In the genomic region with DNA sequence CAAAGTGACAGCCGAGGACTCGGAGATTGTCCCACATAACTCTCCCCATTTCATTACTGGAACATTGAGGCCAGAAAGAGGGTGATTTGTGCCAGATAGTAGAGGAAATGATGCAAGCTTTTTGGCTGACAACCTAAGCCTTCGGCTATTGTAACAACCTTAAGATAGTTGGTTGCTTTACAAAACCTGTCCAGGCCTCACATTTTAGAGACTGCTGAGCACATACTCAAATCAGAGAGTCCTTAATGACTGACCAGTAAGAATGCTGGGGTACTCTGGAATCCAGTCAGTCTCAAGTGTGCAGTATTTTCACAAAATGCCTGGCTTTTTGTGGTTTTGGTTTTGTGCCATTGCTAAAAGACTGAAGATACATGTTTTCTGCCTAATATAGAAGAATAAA, we compare ENCODE assay signal across 20 mouse cellular contexts.
DNase-seq lines count a peak whose midpoint lies in the region; ATAC-seq and TF ChIP-seq lines count a peak whose summit lies in the region.
"Had no signal": no experiment of that assay in that cellular context is flagged by ENCODE, and none has a peak within 500 bp of the region (broad histone marks: within the 10 kb centered on the region; RNA-seq: fewer than 3 reads in every experiment).

No protein-coding gene starts in this region.

- TF ChIP-seq EP300 in liver, postnatal 0 days (IDR thresholded peaks at IDR 0.05; ENCODE audit: low read depth): no peak

- DNase-seq in liver, adult 2 months (ENCODE audit: extremely low read depth, low read depth, low spot score): peak; percentile 24
- DNase-seq in liver, postnatal 0 days: no peak
- peak; percentile 60 for DNase-seq in 3T3-L1 (ENCODE audit: low read depth, low spot score)
- DNase-seq in NIH3T3 (ENCODE audit: low read depth): peak; percentile 51
- no peak for DNase-seq in cerebellum, postnatal 4 days (ENCODE audit: low spot score in 2 of 2)
- DNase-seq in layer of hippocampus, postnatal 10 days (ENCODE audit: low spot score in 2 of 2): no peak
- DNase-seq: adrenal gland, adult 8-10 months; adrenal gland, postnatal 36 days; cerebellum, adult 2 months; cerebellum, postnatal 10 days; embryo, embryonic 11 days; gastrocnemius, postnatal 25 days; heart, adult 11 months; heart, postnatal 14 days had no signal

- no peak for ATAC-seq in liver, postnatal 0 days
- ATAC-seq: forebrain, embryonic 15.5 days; hindbrain, postnatal 0 days had no signal

- TF ChIP-seq POLR2A in liver, adult 2 months (IDR thresholded peaks at IDR 0.05; ENCODE audit: extremely low read depth, insufficient read depth, low read length): no peak

- no peak overlapping the region for H3K4me2 ChIP-seq in liver, postnatal 0 days (ENCODE audit: low read depth, low read length)
- H3K4me2 ChIP-seq: embryonic facial prominence, embryonic 15.5 days; forebrain, embryonic 15.5 days; heart, embryonic 11.5 days; heart, embryonic 15.5 days; hindbrain, embryonic 13.5 days had no signal

- TF ChIP-seq CTCF in liver, adult 2 months (IDR thresholded peaks at IDR 0.05; ENCODE audit: low read depth, low read length): no peak
- no peak for TF ChIP-seq CTCF in liver, postnatal 0 days (IDR thresholded peaks at IDR 0.05; ENCODE audit: low read depth)

- no peaks in the 10 kb centered on the region for H3K36me3 ChIP-seq in liver, adult 2 months (ENCODE audit: control insufficient read depth, insufficient read depth, low read length)
- H3K36me3 ChIP-seq in liver, postnatal 0 days (replicated peaks; ENCODE audit: insufficient read depth, low read length): no peaks in the 10 kb centered on the region
- H3K36me3 ChIP-seq: embryonic facial prominence, embryonic 15.5 days; forebrain, embryonic 15.5 days; heart, embryonic 15.5 days; hindbrain, embryonic 13.5 days had no signal

- H3K4me1 ChIP-seq in liver, adult 2 months (ENCODE audit: control insufficient read depth, insufficient read depth, low read length): no peaks in the 10 kb centered on the region
- H3K4me1 ChIP-seq in liver, postnatal 0 days (ENCODE audit: insufficient read depth): no peaks in the 10 kb centered on the region
- H3K4me1 ChIP-seq: embryonic facial prominence, embryonic 15.5 days; forebrain, embryonic 15.5 days; heart, embryonic 15.5 days; hindbrain, embryonic 13.5 days had no signal

- 68% methylated on average over 3 of the region's 3 CpGs for WGBS in liver, adult 2 months
- 72% methylated on average over 3 of the region's 3 CpGs for WGBS in liver, postnatal 0 days (ENCODE audit: insufficient replicate concordance)

- no peaks in the 10 kb centered on the region for H3K9me3 ChIP-seq in liver, postnatal 0 days (ENCODE audit: low read length)
- H3K9me3 ChIP-seq: embryonic facial prominence, embryonic 15.5 days; forebrain, embryonic 15.5 days; heart, embryonic 15.5 days; hindbrain, embryonic 13.5 days had no signal

- no peak overlapping the region for H3K9ac ChIP-seq in liver, adult 2 months (ENCODE audit: low read depth, low read length)
- no peak overlapping the region for H3K9ac ChIP-seq in liver, postnatal 0 days (replicated peaks)
- H3K9ac ChIP-seq: embryonic facial prominence, embryonic 15.5 days; forebrain, embryonic 15.5 days; heart, embryonic 15.5 days; hindbrain, embryonic 13.5 days had no signal

- H3K79me2 ChIP-seq in liver, adult 2 months (ENCODE audit: control insufficient read depth, insufficient read depth, low read length): no peaks in the 10 kb centered on the region

- no peak overlapping the region for H3K27ac ChIP-seq in liver, adult 2 months (replicated peaks; ENCODE audit: insufficient read depth, low read depth, low read length)
- H3K27ac ChIP-seq in liver, postnatal 0 days (ENCODE audit: low read depth): no peak overlapping the region
- H3K27ac ChIP-seq: embryonic facial prominence, embryonic 15.5 days; forebrain, embryonic 15.5 days; heart, embryonic 15.5 days; hindbrain, embryonic 13.5 days; hindbrain, postnatal 0 days had no signal

- no peak overlapping the region for H3K4me3 ChIP-seq in liver, adult 2 months (ENCODE audit: insufficient read depth, low read depth, low read length)
- no peak overlapping the region for H3K4me3 ChIP-seq in liver, postnatal 0 days (ENCODE audit: low read depth, low read length)
- H3K4me3 ChIP-seq: embryonic facial prominence, embryonic 15.5 days; forebrain, embryonic 15.5 days; heart, embryonic 15.5 days; hindbrain, embryonic 13.5 days had no signal

- H3K27me3 ChIP-seq in liver, adult 2 months (ENCODE audit: control insufficient read depth, insufficient read depth, low read length): no peaks in the 10 kb centered on the region
- no peaks in the 10 kb centered on the region for H3K27me3 ChIP-seq in liver, postnatal 0 days (ENCODE audit: insufficient read depth, low read length)
- H3K27me3 ChIP-seq: embryonic facial prominence, embryonic 15.5 days; forebrain, embryonic 15.5 days; heart, embryonic 15.5 days; hindbrain, embryonic 13.5 days had no signal

Comparison
In these comparisons a context has a peak if more than half of its experiments do, and no peak if none do; other contexts are left out.
1. DNase-seq: peak in liver, adult 2 months (single experiment), 3T3-L1 (single experiment) and NIH3T3 (single experiment); none in liver, postnatal 0 days (single experiment), cerebellum, postnatal 4 days (0 of 2) and layer of hippocampus, postnatal 10 days (0 of 2).